Mouse (Mus musculus): ENCODE measurements around the gene Plekhh1.
"Not testable (repeated sequence)": the region's sequence is repeated elsewhere in the genome, so short reads cannot be mapped to it uniquely, and the experiment has no call there.

The Plekhh1 gene

GRCm38 (mm10) chr12:79028911-79029861 lies at the start of gene Plekhh1:
Plekhh1 (plus strand) TSS chr12:79029163.
- DNase-seq = peak; percentile 47

DNA sequence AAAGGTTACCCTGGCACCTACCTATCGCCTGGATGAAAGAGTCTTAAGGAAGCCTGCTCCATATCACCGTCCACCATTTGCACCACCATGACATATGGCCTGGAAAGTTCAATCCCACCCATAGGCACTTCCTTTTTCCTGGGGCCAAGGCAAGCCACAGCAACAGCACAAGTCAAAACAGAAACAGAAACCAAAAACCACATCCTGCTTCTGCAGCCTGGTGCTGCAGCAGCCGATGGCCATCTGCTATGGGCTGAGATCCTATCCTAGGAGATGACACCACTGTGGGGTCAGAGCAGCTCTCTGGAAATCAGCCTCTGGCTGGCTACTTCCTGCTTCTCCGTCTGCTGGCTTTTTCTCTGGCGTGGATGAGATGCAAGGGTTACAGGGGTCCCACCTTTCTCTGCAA lies 48.3 kb upstream of the Plekhh1 start:
- DNase-seq = peak; percentile 66

DNA sequence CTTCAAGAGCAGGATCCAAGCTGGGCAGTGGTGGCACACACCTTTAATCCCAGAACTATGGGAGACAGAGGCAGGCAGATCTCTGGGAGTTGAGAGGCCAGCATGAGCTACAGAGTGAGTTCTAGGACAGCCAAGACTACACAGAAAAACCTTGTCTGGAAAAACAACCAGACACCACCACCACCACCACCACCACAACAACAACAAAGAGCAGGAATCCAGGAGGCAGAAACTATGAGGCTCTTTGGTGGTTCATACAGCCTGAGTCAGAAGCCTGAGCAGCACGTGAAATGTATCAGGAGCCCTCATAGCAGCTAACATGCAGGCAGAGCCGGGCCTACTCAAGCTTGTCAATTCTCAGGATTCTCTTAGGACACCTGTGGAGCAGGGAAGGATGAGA lies 47.8 kb upstream of the Plekhh1 start:
- no peak for DNase-seq

DNA sequence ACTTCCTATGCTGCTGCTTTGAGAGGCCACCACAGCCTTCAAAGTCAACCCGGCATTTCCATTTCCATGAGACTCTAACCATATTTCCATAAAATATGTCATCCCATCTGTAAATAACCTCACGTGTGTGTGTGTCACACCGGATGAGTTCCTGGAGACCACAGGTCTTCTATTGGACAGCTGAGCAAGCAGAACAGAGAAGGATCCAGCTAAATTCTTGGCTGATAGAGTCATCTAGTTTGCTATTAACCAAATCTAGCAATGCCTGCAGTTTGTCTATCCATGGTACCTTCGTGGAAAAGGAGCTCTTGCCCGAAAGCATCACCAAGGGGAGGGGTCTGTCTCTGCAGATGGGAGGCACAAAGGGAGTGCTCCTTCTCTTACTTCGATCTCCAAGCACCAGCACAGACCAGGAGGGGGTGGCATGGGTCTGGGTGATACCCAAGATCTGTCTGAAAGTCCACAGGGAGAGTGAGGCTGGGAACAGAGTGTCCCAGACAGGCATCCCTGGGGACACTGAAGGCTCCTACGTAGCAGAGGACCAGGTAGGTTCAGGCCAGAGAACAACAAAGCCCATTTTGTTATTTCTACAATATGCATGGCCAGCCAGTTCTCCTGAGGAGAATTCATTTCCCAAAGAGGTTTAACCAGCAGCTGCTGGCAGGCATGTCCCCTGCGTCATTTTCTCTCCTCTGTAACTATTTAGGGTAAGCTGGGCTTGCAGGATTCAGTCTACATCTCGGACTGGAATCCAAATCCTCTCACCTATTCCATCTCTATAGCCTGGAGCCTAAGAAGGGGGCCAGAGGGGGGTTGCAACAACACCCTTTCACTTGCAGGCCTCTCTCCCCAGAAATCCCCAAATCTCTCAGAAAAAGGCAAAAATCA lies 46.8 kb upstream of the Plekhh1 start:
- DNase-seq = peak; percentile 30

GRCm38 (mm10) chr12:78983296-78984034 lies 45.5 kb upstream of the Plekhh1 start:
- no peak for DNase-seq

DNA sequence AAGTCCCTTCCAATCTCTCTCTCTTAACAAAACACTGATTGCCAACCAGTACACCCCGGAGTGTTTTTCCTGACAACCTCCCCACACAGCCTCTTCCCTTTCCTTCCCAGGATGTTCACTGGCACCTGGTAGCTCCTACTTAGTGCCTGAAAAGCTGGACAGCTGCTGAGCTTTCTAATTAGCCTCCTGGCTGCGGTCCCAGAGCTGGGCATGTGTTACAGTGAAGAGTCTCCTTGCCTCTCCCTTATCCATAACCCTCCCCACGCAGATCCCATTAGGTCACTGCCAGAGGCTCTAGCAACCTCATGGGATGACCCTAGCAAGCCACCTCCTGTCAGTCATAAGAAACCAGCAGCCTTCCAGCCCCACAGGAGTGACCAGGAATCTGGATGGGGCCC lies 44.9 kb upstream of the Plekhh1 start:
- DNase-seq = no peak

- DNase-seq = no peak
Observed at GRCm38 (mm10) chr12:78987581-78988081, 41.3 kb upstream of the Plekhh1 start.

GRCm38 (mm10) chr12:78996271-78996670 lies 32.7 kb upstream of the Plekhh1 start:
- no peak for DNase-seq

GRCm38 (mm10) chr12:78996711-78997110 lies 32.3 kb upstream of the Plekhh1 start:
- DNase-seq = no peak

DNA sequence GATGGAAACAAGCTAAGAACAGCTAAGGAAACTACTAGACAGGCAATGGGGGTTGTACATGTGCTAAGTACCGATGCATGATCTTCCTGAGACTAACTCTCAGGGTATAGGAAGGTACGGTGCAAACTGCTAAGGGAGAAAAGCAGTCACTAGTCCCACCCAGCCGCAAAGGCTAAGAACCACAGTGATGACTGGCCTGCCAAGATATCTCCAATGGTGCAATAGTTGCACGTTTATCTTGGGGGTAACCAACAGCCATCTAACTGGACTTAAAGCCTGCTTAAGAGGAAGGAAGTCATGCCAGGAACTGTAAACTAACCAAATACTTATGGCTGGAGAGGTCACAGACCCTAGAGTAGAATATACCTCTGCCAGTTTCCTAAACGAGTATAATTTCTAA lies 26.6 kb upstream of the Plekhh1 start:
- no peak for DNase-seq

- no peak for DNase-seq
Observed at GRCm38 (mm10) chr12:79002978-79003377, 26.0 kb upstream of the Plekhh1 start.

GRCm38 (mm10) chr12:79005456-79005855 lies 23.5 kb upstream of the Plekhh1 start:
- no peak for DNase-seq

DNA sequence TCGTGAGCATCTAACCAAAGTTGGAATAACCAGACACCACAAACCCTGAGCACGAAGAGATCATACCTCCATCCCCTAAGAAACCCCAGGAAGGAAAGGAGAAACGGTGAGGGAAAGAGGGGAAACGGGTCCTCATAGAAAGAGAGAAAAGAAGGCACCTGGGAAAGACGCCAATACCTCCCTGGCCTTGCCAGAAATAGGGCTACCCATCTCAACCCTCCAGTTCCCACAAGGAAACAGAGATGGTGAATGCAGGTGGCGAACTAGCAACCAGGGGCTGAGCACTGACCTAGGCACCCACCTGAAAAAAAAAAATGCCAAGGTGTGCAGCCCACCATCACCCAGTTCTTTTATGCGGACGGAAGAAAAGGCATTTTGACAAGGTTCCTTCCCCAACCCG lies 22.9 kb upstream of the Plekhh1 start:
- DNase-seq = no peak

DNA sequence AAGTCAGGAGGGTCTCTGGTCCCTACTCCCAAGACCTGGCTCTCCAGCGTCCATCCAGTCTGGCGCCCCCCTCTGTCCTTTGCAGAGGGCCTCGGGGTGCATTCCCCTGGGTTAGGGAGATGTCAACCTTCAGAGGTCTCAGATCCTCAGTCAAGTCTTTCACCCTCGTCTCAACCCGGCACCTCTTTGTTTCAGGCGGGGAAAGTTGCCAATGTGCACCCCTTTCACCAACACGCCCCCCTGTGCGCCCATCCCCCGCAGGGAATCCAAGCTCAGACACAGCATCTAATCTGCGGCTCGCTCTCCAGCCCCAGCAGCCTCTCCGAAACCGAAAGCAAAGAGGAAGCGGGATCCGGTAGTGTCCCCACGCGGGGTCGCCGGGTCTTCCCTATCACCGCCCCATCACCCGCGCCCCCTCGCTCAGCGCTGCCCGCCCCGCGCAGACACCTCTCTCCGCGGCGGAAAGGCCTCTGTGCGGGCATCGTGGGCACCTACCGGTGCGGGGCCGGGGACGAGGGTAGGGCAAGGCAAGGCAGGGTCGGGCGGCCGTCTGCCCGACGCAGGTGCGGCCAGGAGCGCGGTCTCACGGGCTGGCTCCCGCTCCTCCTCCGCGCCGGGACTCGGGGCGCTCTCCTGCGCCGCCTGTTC lies 22.4 kb upstream of the Plekhh1 start:
- peak; percentile 77 for DNase-seq

GRCm38 (mm10) chr12:79007126-79007753 lies 21.7 kb upstream of the Plekhh1 start, which contains the start of gene Tmem229b:
Tmem229b (minus strand) TSS chr12:79007627.
- peak; percentile 75 for DNase-seq

DNA sequence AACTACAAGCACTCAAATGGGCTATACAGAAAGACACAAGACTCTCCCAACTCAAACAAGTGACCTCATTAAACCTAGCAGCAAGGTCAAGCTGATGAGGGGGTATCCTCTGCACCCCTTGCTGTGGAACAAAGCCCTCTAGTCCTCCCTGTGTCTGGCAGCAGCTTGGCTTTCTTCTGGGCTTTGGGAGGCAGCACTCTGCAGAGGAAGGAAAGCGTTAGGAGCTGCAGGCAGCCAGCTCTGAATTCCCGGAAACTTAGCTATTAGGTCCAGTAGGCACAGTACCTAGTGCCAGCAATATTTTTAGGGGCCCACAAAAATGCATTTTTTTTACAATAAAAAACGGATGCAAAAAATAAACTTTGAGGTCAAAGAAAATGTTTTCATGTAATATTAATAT lies 18.4 kb upstream of the Plekhh1 start:
- DNase-seq = no peak

DNA sequence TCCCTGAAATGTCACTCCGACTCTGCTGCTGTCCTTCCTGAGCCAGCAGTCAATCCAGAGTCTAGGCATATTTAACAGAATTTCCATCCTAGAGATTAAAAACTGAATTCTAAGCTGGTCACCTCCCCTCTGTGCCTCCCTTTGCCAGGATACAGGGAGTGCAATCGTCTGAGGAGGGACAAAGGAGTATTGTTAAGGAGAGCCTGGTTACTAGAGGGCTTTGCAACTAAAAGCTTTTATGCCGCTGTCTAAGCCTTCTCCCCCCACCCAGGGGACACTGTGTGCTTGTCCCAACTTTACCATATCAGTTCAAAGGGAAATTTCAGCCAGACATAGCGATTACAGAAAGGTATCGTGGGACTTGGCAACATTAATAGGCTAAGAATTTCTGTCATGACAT lies 12.9 kb upstream of the Plekhh1 start:
- DNase-seq = no peak

DNA sequence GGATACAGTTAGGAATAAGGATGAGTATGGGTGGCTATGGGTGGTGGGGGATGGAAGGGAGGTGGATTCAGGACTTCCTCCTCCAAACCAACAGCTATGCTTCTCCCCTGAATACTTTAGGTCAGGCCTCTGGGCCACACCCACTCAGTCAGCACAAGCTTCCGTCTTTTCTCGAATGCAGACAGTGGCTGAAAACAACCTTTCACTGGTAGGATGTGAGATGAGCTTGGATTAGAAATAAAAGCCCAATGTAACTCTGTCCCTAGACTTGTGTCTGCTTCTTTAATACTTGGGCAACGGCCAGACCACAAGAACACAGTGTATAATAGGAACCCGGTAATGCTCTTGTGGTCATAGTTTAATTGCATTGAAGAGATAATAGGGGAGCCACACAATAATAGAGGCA lies 11.0 kb upstream of the Plekhh1 start:
- peak; percentile 29 for DNase-seq

GRCm38 (mm10) chr12:79021902-79022301 lies 7.1 kb upstream of the Plekhh1 start:
- no peak for DNase-seq

DNA sequence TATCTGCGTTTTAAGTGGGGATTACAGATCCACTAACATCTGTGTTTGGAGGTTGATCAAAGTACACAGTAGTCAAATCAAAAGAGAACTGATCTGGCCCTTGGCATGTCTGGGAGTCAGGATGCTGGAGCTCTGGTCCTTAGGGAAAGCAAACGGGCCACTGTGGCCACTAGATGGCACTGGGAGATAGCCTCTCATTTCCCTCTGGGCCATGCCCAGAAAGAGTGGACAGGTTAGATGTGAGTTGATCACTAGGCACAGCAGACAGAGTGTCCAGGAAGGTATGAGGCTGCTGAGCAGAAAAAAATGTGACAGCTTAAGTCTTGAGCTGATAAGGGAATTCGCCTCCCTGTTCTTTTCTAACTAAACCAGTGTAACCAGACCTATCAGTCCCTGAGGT lies 6.1 kb upstream of the Plekhh1 start:
- peak; percentile 40 for DNase-seq

GRCm38 (mm10) chr12:79027526-79027925 lies 1.4 kb upstream of the Plekhh1 start:
- DNase-seq = not testable (repeated sequence)

GRCm38 (mm10) chr12:79034331-79034730 lies 5.4 kb downstream of the Plekhh1 start:
- no peak for DNase-seq
